8 mouse cellular contexts compared by ENCODE assay signal in the genomic region with DNA sequence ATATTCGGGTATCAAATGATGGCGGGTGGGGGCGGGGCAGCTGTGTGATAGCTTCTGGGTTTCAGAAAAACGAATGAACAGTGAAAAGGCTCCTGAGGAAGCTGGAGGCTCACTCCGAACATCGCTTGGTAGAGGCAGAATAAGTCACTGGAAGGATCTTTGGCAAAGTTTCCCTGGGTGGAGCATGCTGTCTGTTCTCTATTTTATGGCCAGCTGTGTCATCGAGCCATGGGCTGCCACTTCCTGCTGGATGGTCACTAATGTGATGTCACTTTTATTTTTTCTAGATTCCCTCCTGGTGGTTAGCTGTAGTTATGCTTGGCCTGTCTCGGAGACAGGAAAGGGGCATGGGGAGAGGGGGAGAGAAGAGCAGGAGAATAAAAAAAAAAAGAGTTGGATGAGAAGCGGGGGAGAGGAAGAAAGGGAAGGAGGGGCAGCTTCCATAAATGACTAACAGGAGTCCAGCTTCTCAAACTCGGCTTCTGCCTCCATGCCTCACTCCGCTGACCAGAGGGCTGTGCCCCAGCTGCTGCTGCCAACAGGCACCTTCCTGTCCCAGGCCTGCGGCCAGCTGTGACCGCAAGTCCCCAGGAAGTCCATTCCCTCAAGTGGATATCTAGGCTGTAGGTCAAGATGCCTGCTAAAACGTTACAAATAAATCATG. TPM values are rescaled to one million over a fixed set of nuclear protein-coding genes. Genes with fewer than 3 reads are reported as not detected.
DNase-seq lines count a peak whose midpoint lies in the region; ATAC-seq and TF ChIP-seq lines count a peak whose summit lies in the region.

No protein-coding gene starts in this region.

- peak overlapping the region; percentile 34; the same call in 1 of the 2 replicates for H3K27ac ChIP-seq in lung, embryonic 15.5 days
- peak overlapping the region; percentile 37 for H3K27ac ChIP-seq in neural tube, embryonic 15.5 days (replicated peaks)

- peak; percentile 83 for ATAC-seq in Patski
- peak; percentile 87 for ATAC-seq in lung, embryonic 15.5 days (ENCODE audit: borderline replicate concordance, extremely low read depth, low FRiP score, low TSS enrichment)
- no peak for ATAC-seq in neural tube, embryonic 15.5 days (ENCODE audit: low FRiP score)

- no peaks in the 10 kb centered on the region for H3K27me3 ChIP-seq in Patski
- no peaks in the 10 kb centered on the region for H3K27me3 ChIP-seq in lung, embryonic 15.5 days
- H3K27me3 ChIP-seq in neural tube, embryonic 15.5 days (replicated peaks), result peaks cover 30% of the 10 kb centered on the region

- peak overlapping the region; percentile 41 for H3K4me2 ChIP-seq in lung, embryonic 15.5 days
- peak overlapping the region; percentile 43 for H3K4me2 ChIP-seq in neural tube, embryonic 15.5 days

- no peaks in the 10 kb centered on the region for H3K9me3 ChIP-seq in lung, embryonic 15.5 days
- H3K9me3 ChIP-seq in neural tube, embryonic 15.5 days (replicated peaks), result no peaks in the 10 kb centered on the region

- DNase-seq in Patski (ENCODE audit: low read depth, low spot score), result peak; percentile 64
- peak; percentile 64 for DNase-seq in embryo, embryonic 10.5 days (ENCODE audit: low spot score)
- DNase-seq in heart, adult 8-10 months (ENCODE audit: low spot score), result peak; percentile 62
- peak; percentile 39 for DNase-seq in kidney, adult 18-20 months
- DNase-seq in spleen, postnatal 4 days (ENCODE audit: low spot score in 2 of 2), result no peak
- no peak for DNase-seq in left cerebral cortex, adult 8-10 months (ENCODE audit: low spot score in 2 of 2)

- no peak overlapping the region for H3K9ac ChIP-seq in lung, embryonic 15.5 days
- no peak overlapping the region for H3K9ac ChIP-seq in neural tube, embryonic 15.5 days (replicated peaks)

- in situ Hi-C loops in Patski (cut with MboI; ENCODE audit: low pct_unique_long_range_greater_than_20kb), result loop anchor here (25.0 kb wide), 1 partner anchor 284 kb away; a partner anchor contains a TSS

- 0 out of 2 replicates have a peak overlapping the region, but pooled peaks have one; percentile 9 for H3K4me3 ChIP-seq in lung, embryonic 15.5 days
- H3K4me3 ChIP-seq in neural tube, embryonic 15.5 days (replicated peaks), result no peak overlapping the region

- 6% methylated on average over 14 of the region's 14 CpGs for WGBS in lung, embryonic 15.5 days
- 16% methylated on average over 14 of the region's 14 CpGs for WGBS in neural tube, embryonic 15.5 days

- TF ChIP-seq CTCF in Patski (IDR thresholded peaks at IDR 0.05), result no peak

- peaks cover 12% of the 10 kb centered on the region for H3K4me1 ChIP-seq in lung, embryonic 15.5 days
- H3K4me1 ChIP-seq in neural tube, embryonic 15.5 days, result peaks cover 16% of the 10 kb centered on the region

- H3K36me3 ChIP-seq in lung, embryonic 15.5 days, result no peaks in the 10 kb centered on the region
- no peaks in the 10 kb centered on the region for H3K36me3 ChIP-seq in neural tube, embryonic 15.5 days

- CTCF ChIA-PET in Patski (lab: Charles Lee), result interaction anchor here (1.3 kb wide), 1 partner anchor 12 kb away, joined by 3 read pairs; no protein-coding TSS in a partner anchor

- POLR2A ChIA-PET in Patski (lab: Charles Lee), result interaction anchor here (0.6 kb wide), 1 partner anchor 23 kb away, joined by 3 read pairs; no protein-coding TSS in a partner anchor

RNA-seq across cellular contexts. Expression of a gene that starts 9.8 kb away (rescaled TPM):
- polyA plus RNA-seq in Patski (2021), result 0.04 TPM
- under 1 TPM; 0.25 to 0.40 (median 0.32) TPM for total RNA-seq in heart, adult 8-10 months (2022)
- 0.06 TPM in 1 of 2 replicates, not detected in the other for polyA plus RNA-seq in lung, embryonic 15.5 days (2015; fragmentation: Nextera tagmentation; extraction: Ambion mirVana)
- 0.06 TPM in 1 of 2 replicates, not detected in the other for polyA plus RNA-seq in neural tube, embryonic 15.5 days (2015; fragmentation: Nextera tagmentation; extraction: Ambion mirVana)
- under 1 TPM; 0.16 to 0.74 (median 0.44) TPM for total RNA-seq in left cerebral cortex, adult 8-10 months (2022)

RNA-seq across cellular contexts. Expression of a gene that starts 19.5 kb away (rescaled TPM):
- 0.35 TPM for polyA plus RNA-seq in Patski (2021)
- 1 to 10 TPM in 1 of 4 experiments, under 1 TPM in 3; 0.34 to 1.0 (median 0.63) TPM for total RNA-seq in heart, adult 8-10 months (2022)
- 0.81 and 1.7 TPM in 2 replicates for polyA plus RNA-seq in lung, embryonic 15.5 days (2015; fragmentation: Nextera tagmentation; extraction: Ambion mirVana)
- polyA plus RNA-seq in neural tube, embryonic 15.5 days (2015; fragmentation: Nextera tagmentation; extraction: Ambion mirVana), result 0.93 and 4.3 TPM in 2 replicates
- 1 to 10 TPM; 3.3 to 6.1 (median 4.8) TPM for total RNA-seq in left cerebral cortex, adult 8-10 months (2022)

RNA-seq across cellular contexts. Expression of a gene that starts 23.6 kb away (rescaled TPM):
- not detected for polyA plus RNA-seq in Patski (2021)
- 1 to 10 TPM; 4.6 to 9.1 (median 7.4) TPM for total RNA-seq in heart, adult 8-10 months (2022)
- polyA plus RNA-seq in lung, embryonic 15.5 days (2015; fragmentation: Nextera tagmentation; extraction: Ambion mirVana), result not detected in 2 replicates
- polyA plus RNA-seq in neural tube, embryonic 15.5 days (2015; fragmentation: Nextera tagmentation; extraction: Ambion mirVana), result not detected in 2 replicates
- 1 to 10 TPM in 2 of 4 experiments, not detected in 2; 1.3 to 2.8 TPM for total RNA-seq in left cerebral cortex, adult 8-10 months (2022)

RNA-seq across cellular contexts. Expression of a gene that starts 34.2 kb away (rescaled TPM):
- not detected for polyA plus RNA-seq in Patski (2021)
- total RNA-seq in heart, adult 8-10 months (2022), result 1 to 10 TPM; 1.6 to 5.8 (median 2.9) TPM
- not detected in 2 replicates for polyA plus RNA-seq in lung, embryonic 15.5 days (2015; fragmentation: Nextera tagmentation; extraction: Ambion mirVana)
- not detected in 2 replicates for polyA plus RNA-seq in neural tube, embryonic 15.5 days (2015; fragmentation: Nextera tagmentation; extraction: Ambion mirVana)
- total RNA-seq in left cerebral cortex, adult 8-10 months (2022), result 1 to 10 TPM; 1.1 to 2.3 (median 1.2) TPM

RNA-seq across cellular contexts. Expression of a gene that starts 45.0 kb away (rescaled TPM):
- polyA plus RNA-seq in Patski (2021), result not detected
- 1 to 10 TPM in 1 of 4 experiments, not detected in 3; 1.8 TPM for total RNA-seq in heart, adult 8-10 months (2022)
- not detected in 2 replicates for polyA plus RNA-seq in lung, embryonic 15.5 days (2015; fragmentation: Nextera tagmentation; extraction: Ambion mirVana)
- not detected in 2 replicates for polyA plus RNA-seq in neural tube, embryonic 15.5 days (2015; fragmentation: Nextera tagmentation; extraction: Ambion mirVana)
- total RNA-seq in left cerebral cortex, adult 8-10 months (2022), result 1 to 10 TPM in 2 of 4 experiments, under 1 TPM in 1, not detected in 1; 0.46 to 1.6 (median 1.1) TPM

Comparison
In these comparisons a context has a peak if more than half of its experiments do, and no peak if none do; other contexts are left out.
1. DNase-seq: peak in Patski (single experiment), embryo, embryonic 10.5 days (single experiment), heart, adult 8-10 months (single experiment) and kidney, adult 18-20 months (single experiment); none in spleen, postnatal 4 days (0 of 2) and left cerebral cortex, adult 8-10 months (0 of 2).